ENCODE assay signal across 8 mouse cellular contexts in genomic region chr17:66241868-66242622, GRCm38 (mm10).
DNase-seq lines count a peak whose midpoint lies in the region; ATAC-seq lines count a peak whose summit lies in the region.

No protein-coding gene starts in this region.

- ATAC-seq in stomach, embryonic 14.5 days (ENCODE audit: insufficient number of reproducible peaks, insufficient read depth, low FRiP score, low read depth) = peak; percentile 63; the same call in 1 of the 2 replicates
- ATAC-seq in liver, embryonic 11.5 days (replicated peaks; ENCODE audit: low FRiP score) = no peak

- H3K4me3 ChIP-seq in stomach, embryonic 14.5 days (ENCODE audit: low read depth, low read length) = peak overlapping the region; percentile 3; the same call in 1 of the 2 replicates
- no peak overlapping the region for H3K4me3 ChIP-seq in liver, embryonic 11.5 days (ENCODE audit: low read depth, low read length)

- DNase-seq in kidney, adult 18-20 months = peak; percentile 14
- no peak for DNase-seq in kidney, adult 11 months
- DNase-seq in heart, adult 8-10 months (ENCODE audit: low spot score) = peak; percentile 18
- peak; percentile 61 for DNase-seq in kidney, postnatal 10 days
- no peak for DNase-seq in MN1 (ENCODE audit: low spot score)
- no peak for DNase-seq in liver, embryonic 11.5 days (ENCODE audit: low spot score)
- no peak for DNase-seq in frontal cortex, postnatal 10 days (ENCODE audit: low spot score in 2 of 2)

- no peaks in the 10 kb centered on the region for H3K27me3 ChIP-seq in stomach, embryonic 14.5 days (ENCODE audit: control insufficient read depth, insufficient read depth, low read length)
- H3K27me3 ChIP-seq in liver, embryonic 11.5 days (replicated peaks; ENCODE audit: control insufficient read depth, insufficient read depth, low read length) = no peaks in the 10 kb centered on the region

- H3K36me3 ChIP-seq in stomach, embryonic 14.5 days (ENCODE audit: control insufficient read depth, insufficient read depth, low read length) = no peaks in the 10 kb centered on the region
- H3K36me3 ChIP-seq in liver, embryonic 11.5 days (ENCODE audit: control insufficient read depth, insufficient read depth, low read length) = no peaks in the 10 kb centered on the region

- H3K4me2 ChIP-seq in stomach, embryonic 14.5 days (replicated peaks; ENCODE audit: low read depth, low read length) = peak overlapping the region; percentile 12; the same call in 1 of the 2 replicates
- no peak overlapping the region; the same call in 1 of the 2 replicates for H3K4me2 ChIP-seq in liver, embryonic 11.5 days

- no peaks in the 10 kb centered on the region for H3K4me1 ChIP-seq in stomach, embryonic 14.5 days (ENCODE audit: control insufficient read depth, insufficient read depth, low read length)
- H3K4me1 ChIP-seq in liver, embryonic 11.5 days (replicated peaks; ENCODE audit: control insufficient read depth, insufficient read depth, low read length) = no peaks in the 10 kb centered on the region

- H3K9me3 ChIP-seq in stomach, embryonic 14.5 days (ENCODE audit: control insufficient read depth, low read depth, low read length) = no peaks in the 10 kb centered on the region
- no peaks in the 10 kb centered on the region for H3K9me3 ChIP-seq in liver, embryonic 11.5 days (ENCODE audit: control insufficient read depth, low read length)

- no peak overlapping the region for H3K9ac ChIP-seq in stomach, embryonic 14.5 days (replicated peaks; ENCODE audit: low read depth, low read length)
- no peak overlapping the region for H3K9ac ChIP-seq in liver, embryonic 11.5 days (ENCODE audit: low read depth, low read length)

- 12% methylated on average over 9 of the region's 9 CpGs for WGBS in stomach, embryonic 14.5 days
- WGBS in liver, embryonic 11.5 days = 27% methylated on average over 9 of the region's 9 CpGs

- no peak overlapping the region; the same call in 1 of the 2 replicates for H3K27ac ChIP-seq in stomach, embryonic 14.5 days (ENCODE audit: low read length)
- H3K27ac ChIP-seq in liver, embryonic 11.5 days (ENCODE audit: low read depth, low read length) = no peak overlapping the region

Comparison
In these comparisons a context has a peak if more than half of its experiments do, and no peak if none do; other contexts are left out.
1. DNase-seq: peak in kidney, adult 18-20 months (single experiment), heart, adult 8-10 months (single experiment) and kidney, postnatal 10 days (single experiment); none in kidney, adult 11 months (single experiment), MN1 (single experiment), liver, embryonic 11.5 days (single experiment) and frontal cortex, postnatal 10 days (0 of 2).